Mouse (Mus musculus): ENCODE measurements at regions not wholly inside any gene's neighbourhood (a gene's known extent, or its start where the extent isn't known, plus 50 kb on each side); places are given as distances from the start of the nearest gene placed in this dataset.

- WGBS: 38% methylated on average over 4 of the region's 4 CpGs
- Histone ChIP-seq H3K4me3 (no peak overlapping the region), H3K9me3 (no peaks in the 10 kb centered on the region), H3K27ac (replicated peaks) (no peak overlapping the region), H3K4me1 (0 out of 2 replicates have a peak, but pooled peaks cover 8% of the 10 kb centered on the region), H3K27me3 (replicated peaks; ENCODE audit: low read depth, poor library complexity, severe bottlenecking) (no peaks in the 10 kb centered on the region), H3K36me3 (replicated peaks) (no peaks in the 10 kb centered on the region)
- DNase-seq (ENCODE audit: low spot score): peak; percentile 58
Observed at GRCm38 (mm10) chr6:78115079-78115478, 135.6 kb upstream of the Ctnna2 start.

GRCm38 (mm10) chr6:78082528-78082927 lies 103.0 kb upstream of the Ctnna2 start:
- Histone ChIP-seq H3K4me3 (no peak overlapping the region), H3K9me3 (no peaks in the 10 kb centered on the region), H3K27me3 (replicated peaks; ENCODE audit: low read depth, poor library complexity, severe bottlenecking) (no peaks in the 10 kb centered on the region), H3K4me1 (no peaks in the 10 kb centered on the region), H3K27ac (replicated peaks) (no peak overlapping the region), H3K36me3 (replicated peaks) (no peaks in the 10 kb centered on the region)
- WGBS: 88% methylated on average over 2 of the region's 2 CpGs
- DNase-seq (ENCODE audit: low spot score): no peak

GRCm38 (mm10) chr6:78078919-78079318 lies 99.4 kb upstream of the Ctnna2 start:
- 79% methylated on average over 4 of the region's 4 CpGs for WGBS

GRCm38 (mm10) chr6:78066323-78066722 lies 86.8 kb upstream of the Ctnna2 start:
- Histone ChIP-seq H3K27me3 (replicated peaks; ENCODE audit: low read depth, poor library complexity, severe bottlenecking) (no peaks in the 10 kb centered on the region), H3K4me3 (no peak overlapping the region), H3K27ac (replicated peaks) (no peak overlapping the region), H3K4me1 (no peaks in the 10 kb centered on the region), H3K36me3 (replicated peaks) (no peaks in the 10 kb centered on the region), H3K9me3 (no peaks in the 10 kb centered on the region)
- no peak for DNase-seq (ENCODE audit: low spot score)
- WGBS: 88% methylated on average over 1 of the region's 1 CpGs

More at GRCm38 (mm10) chr6:78078919-78079318, 99.4 kb upstream of the Ctnna2 start:
- Histone ChIP-seq H3K36me3 (replicated peaks) (no peaks in the 10 kb centered on the region), H3K27ac (replicated peaks) (no peak overlapping the region), H3K4me3 (no peak overlapping the region), H3K4me1 (no peaks in the 10 kb centered on the region), H3K9me3 (no peaks in the 10 kb centered on the region), H3K27me3 (replicated peaks; ENCODE audit: low read depth, poor library complexity, severe bottlenecking) (no peaks in the 10 kb centered on the region)
- DNase-seq (ENCODE audit: low spot score): no peak

GRCm38 (mm10) chr6:78065737-78066136 lies 86.2 kb upstream of the Ctnna2 start:
- WGBS: 74% methylated on average over 2 of the region's 2 CpGs

More at GRCm38 (mm10) chr6:78065737-78066136, 86.2 kb upstream of the Ctnna2 start:
- H3K9me3 ChIP-seq: no peaks in the 10 kb centered on the region
- no peak overlapping the region for H3K4me3 ChIP-seq
- no peak overlapping the region for H3K27ac ChIP-seq (replicated peaks)
- no peaks in the 10 kb centered on the region for H3K27me3 ChIP-seq (replicated peaks; ENCODE audit: low read depth, poor library complexity, severe bottlenecking)
- no peaks in the 10 kb centered on the region for H3K36me3 ChIP-seq (replicated peaks)
- no peak for DNase-seq (ENCODE audit: low spot score)
- H3K4me1 ChIP-seq: no peaks in the 10 kb centered on the region

All from embryonic facial prominence, embryonic 10.5 days (tissue).